Mouse (Mus musculus) regulatory T cell (primary cell): Measurements from ENCODE around the gene Ppp4r2.

ENCODE experiments used
- in situ Hi-C: fragments of 300-600 bp; cut with MboI, MseI; formaldehyde crosslinking; loops from one replicate; pipeline ENCODE4 v1.15.1; 2025; ENCODE audit warnings: high pct_unique_total_duplicates

The Ppp4r2 gene

DNA sequence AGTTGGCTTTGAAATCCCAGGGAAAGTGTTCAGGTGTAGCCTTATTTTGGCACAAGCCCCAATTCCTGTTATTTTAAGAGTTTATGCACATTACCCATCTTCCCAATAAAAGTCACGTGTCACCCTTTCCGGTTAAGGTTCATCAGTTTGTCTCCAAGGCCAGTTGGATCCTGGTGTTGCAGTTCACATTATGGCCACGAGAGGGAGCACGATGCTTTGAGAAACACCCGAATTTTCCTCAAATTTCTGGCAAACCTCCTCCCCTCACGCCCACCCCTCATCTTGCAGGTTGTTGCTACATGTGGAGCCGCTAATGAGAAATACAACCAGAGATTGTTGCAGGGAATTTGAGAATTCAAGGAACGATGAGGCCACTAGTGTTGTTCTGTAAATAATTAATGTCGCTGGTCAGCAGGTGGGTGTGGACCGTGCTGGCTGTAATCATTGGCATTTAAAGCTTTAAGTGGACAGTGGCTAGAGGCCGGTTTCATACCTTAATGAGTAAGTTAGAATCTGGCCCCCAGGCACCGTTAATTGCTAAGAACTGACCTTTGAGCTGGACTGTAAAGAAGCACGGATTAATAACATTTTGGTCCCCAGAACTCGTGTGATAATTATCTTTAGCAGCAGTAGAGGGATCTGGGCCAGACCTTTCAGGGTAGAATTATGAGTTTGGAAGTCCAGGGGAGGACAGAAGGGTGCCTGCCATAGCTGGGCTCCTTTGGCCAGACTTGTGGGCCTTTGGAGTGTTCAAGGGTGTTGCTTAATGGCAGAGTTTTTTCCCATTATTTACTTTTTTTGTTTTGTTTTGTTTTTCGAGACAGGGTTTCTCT, 49.2 kb downstream of the Ppp4r2 start:
- in situ Hi-C loops: loop anchor here (5.0 kb wide), 1 partner anchor 375 kb away; no protein-coding TSS in a partner anchor

DNA sequence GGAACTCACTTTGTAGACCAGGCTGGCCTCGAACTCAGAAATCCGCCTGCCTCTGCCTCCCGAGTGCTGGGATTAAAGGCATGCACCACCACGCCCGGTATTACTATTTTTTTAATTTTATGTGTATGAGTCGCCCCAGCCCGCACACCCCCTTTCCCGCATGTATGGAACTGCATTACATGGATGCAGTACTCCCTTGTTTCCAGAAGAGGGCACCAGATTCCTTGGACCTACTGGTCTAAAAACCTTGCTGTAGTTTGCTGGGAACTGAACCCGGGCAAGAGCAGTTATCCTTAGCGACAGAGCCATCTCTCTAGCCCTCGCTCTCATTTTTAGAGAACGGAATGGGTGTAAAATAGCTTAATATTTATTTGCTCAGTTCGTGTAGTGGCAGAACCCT, 49.8 kb downstream of the Ppp4r2 start:
- in situ Hi-C loops: loop anchor here (5.0 kb wide), 1 partner anchor 374 kb away; no protein-coding TSS in a partner anchor

DNA sequence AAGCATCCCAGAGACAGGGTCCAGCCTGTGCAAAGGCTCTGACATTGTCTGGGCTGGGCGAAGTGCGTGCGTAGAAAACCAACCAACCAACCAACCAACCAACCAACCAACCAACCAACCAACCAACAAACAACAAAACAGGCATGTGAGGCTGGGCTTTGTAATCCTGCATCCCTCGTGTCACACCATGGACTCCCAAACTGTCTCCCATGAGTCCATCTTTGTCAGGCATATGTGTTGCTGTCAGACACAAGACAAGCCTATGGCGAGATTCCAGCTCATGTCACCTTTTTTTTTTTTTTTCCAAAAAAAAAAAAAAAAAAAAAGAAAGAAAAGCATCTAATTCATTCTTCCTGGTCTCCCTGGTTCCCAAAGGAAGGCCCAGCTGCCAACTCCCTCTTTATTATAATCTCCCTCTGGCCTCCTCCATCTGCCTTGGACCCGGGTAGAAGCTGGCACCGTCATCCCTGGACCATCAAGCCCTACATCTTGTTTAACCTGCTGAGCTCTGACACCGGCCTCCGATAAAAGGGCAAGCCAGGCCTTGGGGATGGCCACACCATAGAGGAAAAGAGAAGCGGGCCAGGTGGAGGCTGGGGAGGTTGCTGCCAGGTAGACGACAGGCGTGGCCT, 51.3 kb downstream of the Ppp4r2 start:
- in situ Hi-C loops: loop anchor here (5.0 kb wide), 2 partner anchors 313 to 373 kb away; no protein-coding TSS in a partner anchor

DNA sequence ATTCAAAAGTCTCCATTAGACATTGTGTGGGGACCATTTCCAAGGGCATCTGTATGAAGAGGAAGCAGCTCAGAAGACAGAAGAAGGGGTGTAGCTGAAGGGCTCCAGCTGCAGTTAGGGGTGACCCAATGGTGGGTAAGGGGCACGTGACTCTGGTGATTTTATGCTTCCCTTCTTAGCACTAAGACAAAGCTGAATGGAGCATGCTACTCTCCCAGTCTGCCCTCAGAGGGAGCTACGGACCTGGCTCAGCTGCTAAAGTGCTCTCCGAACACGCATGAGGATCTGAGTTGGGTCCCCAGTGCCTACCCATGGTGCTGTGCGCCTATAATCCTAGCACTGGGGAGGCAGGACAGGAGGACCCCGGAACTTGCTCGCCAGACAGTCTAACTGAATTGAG, 52.0 kb downstream of the Ppp4r2 start:
- in situ Hi-C loops: loop anchor here (5.0 kb wide), 1 partner anchor 312 kb away; no protein-coding TSS in a partner anchor

DNA sequence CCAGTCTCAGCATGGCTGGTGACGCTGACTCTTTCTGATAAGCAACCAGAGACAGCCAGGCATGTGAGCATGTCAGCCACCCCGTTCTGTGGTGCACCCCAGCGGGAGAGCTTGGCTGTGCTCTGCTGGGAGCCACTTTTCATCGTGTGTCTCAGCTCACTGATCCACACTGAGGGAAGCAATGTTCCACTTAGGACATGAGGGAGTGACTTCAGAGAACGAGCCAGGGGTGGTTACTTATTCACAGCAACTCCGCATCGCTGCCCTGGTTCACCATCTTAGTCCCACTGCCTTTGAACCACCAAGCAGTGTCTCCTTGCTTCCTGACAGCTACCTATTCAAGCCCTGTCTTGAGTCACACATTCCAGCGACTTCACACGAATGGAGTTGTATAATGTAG, 53.6 kb downstream of the Ppp4r2 start:
- in situ Hi-C loops: loop anchor here (5.0 kb wide), 1 partner anchor 310 kb away; no protein-coding TSS in a partner anchor

DNA sequence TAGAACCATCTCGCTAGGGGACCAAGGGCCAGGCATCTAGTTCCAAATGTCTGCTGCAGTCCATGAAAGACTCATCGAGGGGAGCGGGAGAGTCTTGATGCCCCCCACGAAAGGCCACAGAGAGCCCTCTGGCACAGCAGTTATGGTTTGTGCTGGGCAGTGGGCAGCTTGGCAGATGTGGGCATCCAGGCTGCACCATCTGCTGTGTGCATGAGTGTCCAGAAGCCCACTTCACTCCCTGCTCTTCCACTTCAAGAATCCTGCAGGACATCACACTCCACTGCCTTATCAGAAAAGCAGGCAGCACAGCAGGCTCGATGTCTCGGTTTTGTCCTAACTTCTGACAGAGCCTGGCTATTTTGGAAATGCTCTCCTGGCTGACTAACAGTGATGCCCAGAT, 55.9 kb downstream of the Ppp4r2 start:
- in situ Hi-C loops: loop anchor here (5.0 kb wide), 1 partner anchor 308 kb away; no protein-coding TSS in a partner anchor

DNA sequence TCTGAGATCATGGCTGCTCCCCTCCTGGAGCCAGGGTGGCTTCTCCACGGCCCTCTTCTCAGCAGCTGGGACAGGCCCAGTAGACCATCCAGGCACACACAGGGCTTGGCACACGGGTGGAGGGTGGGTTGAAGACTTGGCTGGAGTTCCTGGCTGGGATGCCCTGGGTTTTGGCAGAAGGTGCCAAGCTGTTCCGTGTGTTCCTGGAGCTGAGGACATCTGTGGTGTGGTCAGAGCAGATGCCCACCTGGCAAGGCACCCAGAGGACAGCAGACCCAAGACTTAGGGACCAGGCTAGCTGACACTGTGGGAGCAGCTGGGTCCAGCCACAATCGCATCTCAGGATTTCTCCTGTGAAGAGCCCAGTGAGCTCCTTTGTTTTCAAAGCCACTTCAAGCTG, 59.1 kb downstream of the Ppp4r2 start:
- in situ Hi-C loops: no loop called here

DNA sequence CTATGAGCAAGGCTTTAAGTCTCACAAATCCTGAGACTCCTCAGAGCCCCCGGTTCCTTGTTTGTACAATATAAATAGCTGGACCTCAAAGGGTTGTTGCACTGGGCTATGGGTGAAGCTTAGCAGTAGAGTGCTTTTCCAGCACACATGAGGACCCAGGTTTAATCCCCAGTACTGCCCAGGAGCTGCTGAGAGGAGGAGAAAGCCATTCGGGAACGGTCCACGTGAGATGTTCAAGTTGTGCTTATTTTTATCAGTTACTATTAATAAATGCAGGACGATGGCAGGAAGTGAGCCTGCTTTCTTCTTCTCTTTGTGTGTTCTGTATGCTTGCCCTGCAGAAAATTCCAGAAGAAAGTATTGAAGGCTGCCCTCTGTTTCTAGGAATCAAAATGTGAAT, 59.7 kb downstream of the Ppp4r2 start:
- in situ Hi-C loops: no loop called here

DNA sequence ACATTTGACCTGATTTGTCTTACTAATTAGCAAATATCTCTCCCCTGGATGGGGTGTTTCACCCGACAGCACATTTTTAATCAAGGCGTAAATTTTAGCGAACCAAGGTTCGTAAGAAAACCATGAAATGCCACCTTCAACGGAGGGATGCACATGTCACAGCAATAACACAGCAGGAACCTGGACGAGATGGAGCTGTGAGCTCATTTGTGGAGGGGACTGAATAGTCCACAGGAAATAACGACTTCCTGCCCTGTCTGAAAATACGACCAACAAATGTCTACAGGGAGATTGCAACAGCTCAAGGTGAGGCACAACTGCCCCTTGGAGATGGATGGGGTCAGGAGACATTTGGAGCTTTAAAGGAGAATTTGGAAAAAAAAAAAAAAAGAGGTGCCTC, 61.8 kb downstream of the Ppp4r2 start:
- in situ Hi-C loops: no loop called here

DNA sequence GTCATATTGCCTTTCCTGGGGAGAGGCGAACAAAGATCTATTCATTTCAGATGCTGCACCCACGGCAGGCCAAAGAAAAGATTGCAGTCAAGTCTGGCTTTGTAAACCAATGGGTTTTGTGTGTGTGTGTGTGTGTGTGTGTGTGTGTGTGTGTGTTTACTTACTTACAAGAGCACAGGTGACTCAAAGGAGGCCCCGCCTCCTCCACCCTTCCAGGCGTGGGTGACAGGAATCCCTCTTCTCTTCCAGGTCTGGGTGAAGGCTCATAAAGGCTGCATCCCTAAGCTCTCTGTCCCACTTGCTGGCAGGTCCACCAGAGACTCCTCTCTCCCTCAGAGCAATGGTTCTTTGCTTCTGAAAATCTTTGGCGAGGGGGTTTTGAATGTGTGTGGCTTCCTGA, 63.5 kb downstream of the Ppp4r2 start:
- in situ Hi-C loops: no loop called here

DNA sequence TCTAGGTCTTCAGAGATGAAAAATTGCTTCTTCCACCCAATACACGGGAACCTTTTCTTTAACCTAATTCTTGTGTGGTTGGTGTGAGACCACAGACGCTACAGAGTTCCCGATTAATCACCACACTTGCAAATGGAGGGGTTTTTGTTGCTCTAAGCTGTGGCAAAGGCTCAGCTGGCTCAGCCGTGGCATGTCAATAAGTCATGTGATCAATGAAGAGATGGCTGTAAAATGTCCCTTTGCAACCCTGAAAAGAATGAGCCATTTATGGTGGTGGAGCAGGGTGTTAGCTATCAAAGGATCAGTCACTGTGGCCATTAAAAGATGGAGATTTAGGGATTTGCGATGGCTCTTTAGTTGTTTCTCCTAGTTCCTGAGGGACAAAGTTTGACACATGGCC, 71.0 kb downstream of the Ppp4r2 start:
- in situ Hi-C loops: no loop called here

DNA sequence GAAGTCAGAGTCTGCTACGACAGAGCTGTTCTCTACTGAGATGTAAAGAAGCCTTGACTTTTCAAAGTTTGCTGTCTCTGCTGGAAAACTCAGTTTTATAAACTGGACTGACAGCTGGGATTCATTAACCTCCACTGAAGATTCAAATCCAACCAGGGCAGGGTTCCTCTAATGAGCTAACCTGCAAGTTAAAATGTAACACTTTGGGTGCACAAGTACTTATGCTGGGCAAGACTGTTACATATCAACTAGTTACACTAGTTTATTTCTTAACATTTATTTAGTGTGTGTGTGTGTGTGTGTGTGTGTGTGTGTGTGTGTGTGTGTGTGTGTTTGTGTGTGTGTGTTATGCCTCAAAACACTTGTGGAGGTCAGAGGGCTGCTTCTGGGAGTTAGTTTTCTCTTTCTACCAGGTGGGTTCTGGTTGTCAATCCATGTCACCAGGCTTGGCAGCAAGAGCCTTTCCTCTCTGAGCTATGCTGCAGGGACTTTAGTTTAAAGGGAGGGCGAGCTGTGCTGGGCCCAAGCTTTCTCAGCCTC, 76.8 kb downstream of the Ppp4r2 start:
- in situ Hi-C loops: no loop called here
